Mouse (Mus musculus) kidney, adult 2 months (tissue): ENCODE measurements around the gene Spef1.

ENCODE experiments used
- CTCF ChIP-seq: fragments of 200-500 bp; conservative IDR thresholded peaks from 2 replicates; pipeline ENCODE4 v1.5.1; 2011; ENCODE audit warnings: low read depth, mild to moderate bottlenecking, control low read depth, low read length, moderate library complexity, mixed read lengths; ENCODE audit not compliant: insufficient read depth, insufficient read length
- POLR2A ChIP-seq: fragments of 200-500 bp; IDR thresholded peaks from one replicate; pipeline ENCODE4 v1.6.1; 2011; ENCODE audit warnings: low read depth, low read length, control low read depth

DNA sequence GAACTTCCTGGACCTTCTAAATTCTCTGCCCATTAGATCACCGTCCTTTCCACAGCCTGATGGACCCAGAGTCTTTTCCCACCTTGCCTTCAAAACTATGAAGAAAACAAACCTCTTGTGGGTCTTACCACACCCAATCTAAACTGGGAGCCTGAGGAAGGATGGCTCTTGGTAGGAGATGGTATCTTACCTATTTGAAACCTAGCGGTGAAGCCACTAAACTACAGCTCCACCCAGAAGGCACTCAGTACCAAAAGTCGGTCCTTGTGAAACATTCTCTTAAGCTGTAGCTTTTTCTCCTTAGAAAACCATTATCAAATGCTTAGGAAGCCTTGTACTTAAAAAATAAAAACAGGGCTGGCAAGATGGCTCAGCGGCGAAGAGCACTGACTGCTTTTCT is 1.2 kb upstream of the Spef1 start:
- TF ChIP-seq POLR2A (no peak), CTCF (no peak)
